Mouse (Mus musculus) limb, embryonic 11.5 days (tissue): ENCODE data around the gene Aqp2. TPM values are rescaled to one million over a fixed set of nuclear protein-coding genes. Genes with fewer than 3 reads are reported as not detected.
A peak's percentile ranks its signal among the peaks of the same experiment; 100 is the strongest.

Experiments used
- ATAC-seq: fragments of 200-750 bp; cut with Nextera tagmentation; 2 replicates; pipeline ENCODE4 v1.8.0; 2017; ENCODE audit warnings: low read depth; ENCODE audit not compliant: insufficient number of reproducible peaks, low FRiP score, low TSS enrichment
- DNase-seq: peaks from one replicate; pipeline ENCODE4 v3.0.0-alpha.2; 2015; ENCODE audit warnings: low spot score
- H3K27ac ChIP-seq: fragments of 300-500 bp; sonication (generic); replicated peaks from 2 replicates; pipeline ENCODE4 v1.5.1; 2014; ENCODE audit warnings: low read depth, mild to moderate bottlenecking, low read length
- H3K27me3 ChIP-seq: fragments of 300-500 bp; sonication (generic); 2 replicates; pipeline ENCODE4 v1.6.1; 2014; ENCODE audit warnings: mild to moderate bottlenecking, low read length, mixed read lengths; ENCODE audit not compliant: control insufficient read depth, insufficient read depth
- H3K36me3 ChIP-seq: fragments of 300-500 bp; sonication (generic); 2 replicates; pipeline ENCODE4 v1.6.1; 2014; ENCODE audit warnings: mild to moderate bottlenecking, low read length, moderate library complexity, mixed read lengths; ENCODE audit not compliant: control insufficient read depth, insufficient read depth
- H3K4me1 ChIP-seq: fragments of 300-500 bp; sonication (generic); 2 replicates; pipeline ENCODE4 v1.6.1; 2014; ENCODE audit warnings: low read length, mixed read lengths; ENCODE audit not compliant: control insufficient read depth, insufficient read depth
- H3K4me2 ChIP-seq: fragments of 300-500 bp; sonication (generic); 2 replicates; pipeline ENCODE4 v1.6.1; 2014; ENCODE audit warnings: low read depth, mild to moderate bottlenecking, moderate library complexity; ENCODE audit not compliant: severe bottlenecking
- H3K4me3 ChIP-seq: fragments of 300-500 bp; sonication (generic); 2 replicates; pipeline ENCODE4 v1.5.1; 2014; ENCODE audit warnings: low read depth, low read length
- H3K9ac ChIP-seq: fragments of 300-500 bp; sonication (generic); 2 replicates; pipeline ENCODE4 v1.6.1; 2014; ENCODE audit warnings: mild to moderate bottlenecking, low read length
- H3K9me3 ChIP-seq: fragments of 300-500 bp; sonication (generic); 2 replicates; pipeline ENCODE4 v1.6.1; 2016; ENCODE audit warnings: low read length; ENCODE audit not compliant: control insufficient read depth
- WGBS: fragments of 180-500 bp; shearing (Covaris S2); extraction: QIAGEN DNeasy Blood & Tissue Kit; methylation state at CpG from one replicate; pipeline ENCODE4 v1.1.7; 2014; 5-methylcytosine and 5-hydroxymethylcytosine counted together
- polyA plus RNA-seq: library from polyadenylated mRNA; unstranded; fragments of >200 nt; fragmentation: Nextera tagmentation; extraction: Ambion mirVana; gene quantifications from 2 replicates; pipeline ENCODE4 v1.2.1, GENCODE M21; 2014

The Aqp2 gene
- polyA plus RNA-seq: not detected in 2 replicates

DNA sequence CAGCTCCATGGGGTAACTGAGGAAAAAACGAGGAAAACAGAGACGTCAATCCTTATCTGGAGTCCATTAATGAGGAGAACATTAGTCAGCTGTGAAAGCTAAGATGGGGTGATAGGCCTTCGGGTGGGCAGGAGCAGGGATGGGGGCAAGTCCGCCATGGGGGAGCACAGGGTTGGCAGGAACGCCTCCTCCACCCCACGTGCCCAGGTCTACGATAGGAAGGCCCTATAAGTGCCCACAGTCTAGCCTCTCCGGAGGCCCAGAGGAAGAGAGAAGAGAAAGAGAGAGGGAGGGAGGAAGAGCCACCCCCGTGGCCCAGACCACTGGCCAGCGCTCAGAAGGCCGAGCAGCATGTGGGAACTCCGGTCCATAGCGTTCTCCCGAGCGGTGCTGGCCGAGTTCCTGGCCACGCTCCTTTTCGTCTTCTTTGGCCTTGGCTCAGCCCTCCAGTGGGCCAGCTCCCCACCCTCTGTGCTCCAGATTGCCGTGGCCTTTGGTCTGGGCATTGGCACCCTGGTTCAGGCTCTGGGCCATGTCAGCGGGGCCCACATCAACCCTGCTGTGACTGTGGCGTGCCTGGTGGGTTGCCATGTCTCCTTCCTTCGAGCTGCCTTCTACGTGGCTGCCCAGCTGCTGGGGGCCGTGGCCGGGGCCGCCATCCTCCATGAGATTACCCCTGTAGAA lies at the start of gene Aqp2:
Gene Aqp2 (plus strand): TSS at position 254 of the 684 bp plus-strand sequence.
- no peak within 1 kb of the TSS for H3K27ac ChIP-seq
- 85% methylated on average over 26 of the region's 26 CpGs for WGBS
- no peak within 1 kb of the TSS for H3K9ac ChIP-seq
- ATAC-seq (no peak), DNase-seq (no peak)
- H3K4me3 ChIP-seq: no peak within 1 kb of the TSS
- no peaks in the 10 kb centered on the region for H3K36me3 ChIP-seq
- peaks cover 27% of the 10 kb centered on the region for H3K27me3 ChIP-seq
- peaks cover 2% of the 10 kb centered on the region for H3K4me1 ChIP-seq
- H3K9me3 ChIP-seq: no peaks in the 10 kb centered on the region
- H3K4me2 ChIP-seq: no peak within 1 kb of the TSS

DNA sequence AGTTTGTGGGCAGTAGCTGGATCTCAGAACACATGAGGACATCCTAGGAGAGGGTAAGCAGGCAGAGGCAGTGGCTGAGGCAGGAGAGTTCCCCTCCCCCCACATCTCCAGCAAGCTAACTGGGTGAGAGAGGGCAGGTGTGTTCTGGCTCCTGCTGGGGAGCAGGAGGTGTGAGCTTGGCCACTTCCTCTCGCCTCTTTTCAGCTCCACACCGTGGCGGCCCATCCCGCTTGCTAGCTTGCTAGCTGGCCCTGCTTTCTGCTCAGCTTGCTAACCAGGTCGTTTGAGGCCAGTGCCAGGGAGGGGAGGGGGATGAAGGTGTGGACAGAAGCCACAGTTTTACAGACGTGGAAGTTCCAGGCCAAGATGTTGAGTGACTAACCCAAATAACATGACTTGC lies 47.7 kb upstream of the Aqp2 start:
- H3K36me3 ChIP-seq: no peaks in the 10 kb centered on the region
- no peak for ATAC-seq

DNA sequence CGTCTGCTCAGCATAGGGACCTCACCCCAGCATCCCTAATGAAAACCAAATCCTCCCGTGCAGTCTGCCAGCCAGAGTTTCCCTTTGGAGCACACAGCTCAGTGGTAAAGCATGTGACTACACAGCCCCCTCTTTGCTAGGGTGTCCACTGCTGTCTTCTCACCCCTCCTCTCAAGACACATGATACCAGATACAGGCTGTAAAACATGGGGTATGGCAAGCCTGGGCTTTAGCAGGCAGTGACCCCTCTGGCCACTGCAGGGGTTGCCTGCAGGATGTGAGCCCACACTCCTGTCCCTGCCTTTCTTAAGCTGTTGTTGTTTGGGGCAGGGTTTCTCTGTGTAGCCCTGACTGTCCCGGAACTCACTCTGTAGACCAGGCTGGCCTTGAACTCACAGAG lies 46.8 kb upstream of the Aqp2 start:
- Histone ChIP-seq H3K4me3 (no peak overlapping the region), H3K4me1 (peaks cover 8% of the 10 kb centered on the region; the same call in 1 of the 2 replicates), H3K9me3 (no peaks in the 10 kb centered on the region), H3K9ac (no peak overlapping the region), H3K27me3 (peaks cover 14% of the 10 kb centered on the region), H3K36me3 (no peaks in the 10 kb centered on the region), H3K4me2 (no peak overlapping the region), H3K27ac (no peak overlapping the region)
- 44% methylated on average over 3 of the region's 3 CpGs for WGBS
- no peak for DNase-seq
- ATAC-seq: 0 out of 2 replicates have a peak, but pooled peaks have one; percentile 35

More for the DNA sequence above, 47.7 kb upstream of the Aqp2 start:
- no peaks in the 10 kb centered on the region for H3K9me3 ChIP-seq
- no peak overlapping the region for H3K27ac ChIP-seq
- H3K4me1 ChIP-seq: peaks cover 8% of the 10 kb centered on the region; the same call in 1 of the 2 replicates
- no peak overlapping the region for H3K9ac ChIP-seq
- WGBS: 18% methylated on average over 6 of the region's 6 CpGs
- no peak overlapping the region for H3K4me3 ChIP-seq
- no peak overlapping the region for H3K4me2 ChIP-seq
- peaks cover 16% of the 10 kb centered on the region for H3K27me3 ChIP-seq
- no peak for DNase-seq

DNA sequence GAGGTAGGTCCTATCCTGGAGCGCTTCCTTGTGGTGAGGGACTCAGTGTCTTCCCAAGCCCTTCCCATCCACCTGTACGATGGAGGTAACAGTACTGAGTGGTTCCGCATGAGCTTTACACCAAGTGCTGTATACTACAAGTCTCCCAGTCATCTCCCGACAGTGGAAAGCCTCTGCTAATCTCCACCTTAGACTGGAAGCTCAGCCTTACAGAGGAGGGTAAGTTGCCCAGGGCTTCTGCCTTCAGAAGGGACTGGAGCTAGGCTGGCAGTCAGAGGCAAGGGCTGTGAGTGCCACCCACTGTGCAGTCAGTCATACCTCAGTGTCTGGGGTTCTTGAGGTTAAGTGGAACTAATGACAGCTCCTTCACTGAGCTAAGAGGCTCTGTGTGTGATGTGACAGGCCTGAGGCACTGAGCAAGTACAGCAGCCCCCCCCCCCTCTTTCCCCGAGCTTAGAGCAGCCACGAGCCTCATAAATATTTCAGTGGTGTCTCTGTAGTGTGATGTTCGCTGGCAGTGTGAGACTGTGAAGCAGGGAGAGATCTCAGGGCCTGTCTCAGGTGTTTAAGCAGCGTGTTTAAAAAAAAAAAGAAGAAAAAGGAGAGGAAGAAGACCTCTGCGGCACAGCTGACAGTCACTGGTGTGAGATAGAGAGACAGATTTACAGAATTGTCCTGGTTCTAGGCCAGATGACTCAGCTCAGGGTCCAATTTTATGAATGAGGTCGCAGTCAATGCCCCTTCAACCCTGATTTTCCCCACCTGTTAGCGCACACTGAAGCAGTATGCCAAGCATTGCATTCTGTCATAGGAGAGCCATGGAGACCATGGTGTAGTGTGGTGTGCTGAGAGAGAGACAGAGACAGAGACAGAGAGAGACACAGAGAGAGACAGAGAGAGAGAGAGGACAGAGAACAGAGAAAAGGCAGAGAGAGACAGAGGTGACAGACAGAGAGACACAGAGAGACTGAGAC lies 41.7 kb upstream of the Aqp2 start:
- no peak overlapping the region for H3K27ac ChIP-seq
- 49% methylated on average over 11 of the region's 11 CpGs for WGBS
- no peaks in the 10 kb centered on the region for H3K9me3 ChIP-seq
- no peak overlapping the region for H3K4me3 ChIP-seq
- H3K27me3 ChIP-seq: no peaks in the 10 kb centered on the region
- H3K36me3 ChIP-seq: no peaks in the 10 kb centered on the region
- no peak overlapping the region for H3K9ac ChIP-seq
- no peak overlapping the region for H3K4me2 ChIP-seq
- DNase-seq (no peak), ATAC-seq (no peak)
- H3K4me1 ChIP-seq: no peaks in the 10 kb centered on the region; the same call in 1 of the 2 replicates

DNA sequence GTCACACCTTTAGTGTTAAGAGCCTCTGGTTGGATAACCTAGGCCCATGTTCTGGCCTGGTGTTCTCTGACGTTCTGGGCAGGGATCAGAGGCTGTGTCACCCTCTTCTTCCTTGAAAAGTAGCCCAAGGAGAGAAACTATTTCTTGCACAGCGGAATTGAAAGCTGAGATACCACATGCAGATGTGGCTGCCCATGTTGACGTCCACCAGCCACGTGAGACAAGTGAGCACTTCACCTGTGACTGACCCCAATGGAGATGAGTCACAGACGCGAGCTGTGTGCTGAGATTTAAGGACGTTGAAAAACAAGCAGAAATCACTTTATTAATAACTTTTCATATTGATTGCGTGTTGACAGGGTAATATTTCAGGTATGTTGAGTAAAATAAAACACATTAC lies 39.0 kb upstream of the Aqp2 start:
- Histone ChIP-seq H3K9me3 (no peaks in the 10 kb centered on the region), H3K27ac (no peak overlapping the region), H3K4me2 (no peak overlapping the region), H3K36me3 (no peaks in the 10 kb centered on the region), H3K27me3 (no peaks in the 10 kb centered on the region), H3K9ac (no peak overlapping the region), H3K4me1 (no peaks in the 10 kb centered on the region), H3K4me3 (no peak overlapping the region)
- ATAC-seq (no peak), DNase-seq (no peak)
- WGBS: 66% methylated on average over 8 of the region's 8 CpGs

DNA sequence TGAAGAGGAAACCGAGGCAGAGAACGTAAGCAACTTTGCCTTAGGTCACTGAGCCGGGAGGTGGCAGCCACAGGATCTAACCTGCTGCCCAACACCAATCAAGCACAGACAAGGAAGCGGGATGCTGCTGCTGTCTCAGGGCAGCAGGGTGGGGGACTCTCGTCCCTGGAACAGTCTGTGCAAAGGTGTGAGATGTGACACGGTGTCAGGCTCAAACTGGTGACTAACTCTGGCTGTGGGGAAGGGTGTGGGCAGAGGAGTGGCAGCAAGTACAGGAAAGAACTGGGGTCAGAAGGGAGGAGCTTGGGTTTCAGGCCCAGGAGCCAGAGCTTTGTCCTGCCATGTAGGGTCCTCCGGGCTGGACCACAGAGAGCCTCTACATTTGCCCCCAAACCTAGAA lies 34.8 kb upstream of the Aqp2 start:
- 31% methylated on average over 7 of the region's 7 CpGs for WGBS
- Histone ChIP-seq H3K9me3 (no peaks in the 10 kb centered on the region), H3K27ac (no peak overlapping the region), H3K4me3 (no peak overlapping the region), H3K4me2 (no peak overlapping the region), H3K36me3 (no peaks in the 10 kb centered on the region), H3K4me1 (0 out of 2 replicates have a peak, but pooled peaks cover 8% of the 10 kb centered on the region), H3K27me3 (no peaks in the 10 kb centered on the region), H3K9ac (no peak overlapping the region)
- DNase-seq (no peak), ATAC-seq (no peak)

DNA sequence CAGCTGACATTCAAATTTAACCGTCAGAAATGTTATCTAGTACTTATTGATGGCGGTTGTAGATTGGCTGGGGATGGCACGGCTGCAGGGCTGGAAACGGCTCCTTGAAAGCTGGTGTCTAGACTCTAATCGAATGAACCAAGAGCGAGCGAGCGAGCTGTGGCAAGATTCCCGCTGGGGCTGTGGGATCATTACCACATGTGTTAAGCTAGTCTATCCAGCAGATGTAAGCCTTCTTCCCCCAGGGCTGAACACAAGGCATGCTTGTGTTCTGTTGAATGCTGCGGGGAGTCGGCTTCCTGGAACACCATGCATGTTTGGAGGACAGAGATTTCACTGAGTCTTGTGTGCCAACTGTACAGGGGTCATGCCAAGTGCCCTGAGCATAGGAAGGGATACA lies 32.3 kb upstream of the Aqp2 start:
- no peak overlapping the region for H3K9ac ChIP-seq
- H3K4me1 ChIP-seq: 0 out of 2 replicates have a peak, but pooled peaks cover 8% of the 10 kb centered on the region
- H3K4me3 ChIP-seq: no peak overlapping the region
- no peaks in the 10 kb centered on the region for H3K9me3 ChIP-seq
- ATAC-seq (no peak), DNase-seq (peak; percentile 68)
- no peaks in the 10 kb centered on the region for H3K27me3 ChIP-seq
- WGBS: 49% methylated on average over 11 of the region's 11 CpGs
- 0 out of 2 replicates have a peak overlapping the region, but pooled peaks have one; percentile 4 for H3K27ac ChIP-seq
- H3K4me2 ChIP-seq: no peak overlapping the region
- H3K36me3 ChIP-seq: no peaks in the 10 kb centered on the region

DNA sequence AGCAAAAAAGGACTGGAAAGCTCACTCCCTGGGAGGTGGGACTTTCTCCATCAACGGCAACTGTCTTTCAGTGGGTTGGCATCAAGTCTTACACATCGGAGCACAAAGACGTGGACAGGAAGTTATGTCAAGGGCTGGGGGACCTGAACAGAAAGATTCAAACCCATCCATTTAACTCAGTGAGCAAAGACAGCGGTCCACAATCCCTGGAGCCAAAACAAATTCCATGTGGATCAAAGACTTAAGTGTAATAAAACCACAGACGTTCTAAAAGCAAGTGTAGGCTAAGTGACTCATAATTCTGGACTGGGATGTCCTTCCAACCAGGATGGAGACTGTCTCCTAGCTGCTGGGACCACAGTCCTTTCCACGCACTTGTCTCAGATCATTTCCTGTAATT lies 31.1 kb upstream of the Aqp2 start:
- no peak for ATAC-seq
- Histone ChIP-seq H3K27me3 (no peaks in the 10 kb centered on the region), H3K4me3 (no peak overlapping the region), H3K9me3 (no peaks in the 10 kb centered on the region), H3K36me3 (no peaks in the 10 kb centered on the region), H3K4me2 (no peak overlapping the region), H3K27ac (no peak overlapping the region), H3K4me1 (0 out of 2 replicates have a peak, but pooled peaks cover 8% of the 10 kb centered on the region), H3K9ac (no peak overlapping the region)
- no peak for DNase-seq
- WGBS: 67% methylated on average over 6 of the region's 6 CpGs
